In the genomic region with DNA sequence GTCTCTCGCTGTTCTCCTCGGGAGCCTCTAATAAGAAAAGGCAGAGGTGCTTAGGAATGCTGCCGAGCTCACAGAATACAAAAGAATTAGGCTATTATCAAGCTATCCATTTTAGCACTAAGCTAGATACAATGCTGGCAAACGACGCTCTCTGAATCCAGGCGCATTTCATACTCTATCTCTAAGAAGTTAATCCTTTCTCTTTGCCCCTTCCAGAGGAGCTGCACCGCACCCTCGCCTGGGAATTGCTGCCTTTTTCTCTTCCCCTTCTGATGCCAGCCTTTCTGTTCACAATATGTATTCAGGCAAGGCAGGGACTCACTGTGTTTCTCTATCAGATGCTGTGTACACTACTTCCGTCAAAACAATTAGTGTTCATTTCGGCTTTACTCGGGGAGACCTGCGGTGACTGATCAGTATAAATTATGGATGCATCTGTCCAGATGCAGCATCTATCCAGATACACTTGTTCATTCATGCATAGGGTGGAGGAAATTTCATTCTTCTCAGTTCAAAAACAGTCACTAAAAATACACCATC, we compare ENCODE assay signal across 24 mouse cellular contexts. TPM values are rescaled to one million over a fixed set of nuclear protein-coding genes. Genes with fewer than 3 reads are reported as not detected.
DNase-seq lines count a peak whose midpoint lies in the region; ATAC-seq and TF ChIP-seq lines count a peak whose summit lies in the region.
"Had no signal": no experiment of that assay in that cellular context is flagged by ENCODE, and none has a peak within 500 bp of the region (broad histone marks: within the 10 kb centered on the region; RNA-seq: fewer than 3 reads in every experiment).

No protein-coding gene starts in this region.

- no peaks in the 10 kb centered on the region for H3K36me3 ChIP-seq in forebrain, embryonic 12.5 days (replicated peaks)
- no peaks in the 10 kb centered on the region for H3K36me3 ChIP-seq in forebrain, embryonic 15.5 days
- no peaks in the 10 kb centered on the region for H3K36me3 ChIP-seq in forebrain, embryonic 16.5 days (ENCODE audit: control insufficient read depth, insufficient read depth)
- no peaks in the 10 kb centered on the region for H3K36me3 ChIP-seq in midbrain, embryonic 10.5 days
- no peaks in the 10 kb centered on the region for H3K36me3 ChIP-seq in midbrain, embryonic 16.5 days (ENCODE audit: control insufficient read depth, insufficient read depth, low read length)
- H3K36me3 ChIP-seq: embryonic facial prominence, embryonic 15.5 days; heart, embryonic 13.5 days had no signal

- no peak overlapping the region for H3K4me3 ChIP-seq in forebrain, embryonic 12.5 days (replicated peaks)
- no peak overlapping the region for H3K4me3 ChIP-seq in forebrain, embryonic 15.5 days
- H3K4me3 ChIP-seq in forebrain, embryonic 16.5 days (replicated peaks; ENCODE audit: low read length) = no peak overlapping the region; the same call in 1 of the 2 replicates
- peak overlapping the region; percentile 28; the same call in 1 of the 2 replicates for H3K4me3 ChIP-seq in midbrain, embryonic 10.5 days
- H3K4me3 ChIP-seq in midbrain, embryonic 16.5 days (ENCODE audit: low read depth, low read length) = peak overlapping the region; percentile 7; the same call in 1 of the 2 replicates
- H3K4me3 ChIP-seq in gastrocnemius, adult 2 months = no peak overlapping the region
- H3K4me3 ChIP-seq: embryonic facial prominence, embryonic 15.5 days; heart, embryonic 13.5 days had no signal

- H3K4me2 ChIP-seq in forebrain, embryonic 12.5 days = 0 out of 2 replicates have a peak overlapping the region, but pooled peaks have one; percentile 1
- no peak overlapping the region; the same call in 1 of the 2 replicates for H3K4me2 ChIP-seq in forebrain, embryonic 15.5 days (replicated peaks)
- H3K4me2 ChIP-seq in forebrain, embryonic 16.5 days (ENCODE audit: low read length) = peak overlapping the region; percentile 16
- H3K4me2 ChIP-seq in midbrain, embryonic 16.5 days (ENCODE audit: low read length) = peak overlapping the region; percentile 36
- H3K4me2 ChIP-seq: embryonic facial prominence, embryonic 15.5 days; heart, embryonic 13.5 days; liver, embryonic 11.5 days had no signal

- WGBS in forebrain, embryonic 12.5 days = 16% methylated on average over 12 of the region's 12 CpGs
- WGBS in forebrain, embryonic 15.5 days = 12% methylated on average over 12 of the region's 12 CpGs
- 8% methylated on average over 12 of the region's 12 CpGs for WGBS in forebrain, embryonic 16.5 days
- 32% methylated on average over 12 of the region's 12 CpGs for WGBS in midbrain, embryonic 10.5 days
- 8% methylated on average over 12 of the region's 12 CpGs for WGBS in midbrain, embryonic 16.5 days

- peaks cover 80% of the 10 kb centered on the region for H3K27me3 ChIP-seq in forebrain, embryonic 12.5 days
- peaks cover 57% of the 10 kb centered on the region for H3K27me3 ChIP-seq in forebrain, embryonic 15.5 days
- H3K27me3 ChIP-seq in forebrain, embryonic 16.5 days (replicated peaks; ENCODE audit: control insufficient read depth, insufficient read depth, low read length) = peaks cover 62% of the 10 kb centered on the region
- H3K27me3 ChIP-seq in midbrain, embryonic 10.5 days (ENCODE audit: low read depth, poor library complexity, severe bottlenecking) = peaks cover 100% of the 10 kb centered on the region
- peaks cover 18% of the 10 kb centered on the region for H3K27me3 ChIP-seq in midbrain, embryonic 16.5 days (ENCODE audit: control insufficient read depth, insufficient read depth, low read depth, low read length)

- H3K9me3 ChIP-seq in forebrain, embryonic 12.5 days = no peaks in the 10 kb centered on the region
- H3K9me3 ChIP-seq in forebrain, embryonic 15.5 days = no peaks in the 10 kb centered on the region
- H3K9me3 ChIP-seq in forebrain, embryonic 16.5 days (ENCODE audit: control insufficient read depth, low read length) = no peaks in the 10 kb centered on the region
- no peaks in the 10 kb centered on the region for H3K9me3 ChIP-seq in midbrain, embryonic 10.5 days (replicated peaks)
- H3K9me3 ChIP-seq in midbrain, embryonic 16.5 days (replicated peaks; ENCODE audit: control insufficient read depth, low read length, poor library complexity, severe bottlenecking) = no peaks in the 10 kb centered on the region
- H3K9me3 ChIP-seq: embryonic facial prominence, embryonic 15.5 days; heart, embryonic 13.5 days had no signal

- no peak for ATAC-seq in forebrain, embryonic 12.5 days (ENCODE audit: low FRiP score)
- no peak for ATAC-seq in forebrain, embryonic 15.5 days (replicated peaks)
- ATAC-seq in forebrain, embryonic 16.5 days = no peak
- ATAC-seq in midbrain, embryonic 16.5 days = no peak; the same call in 1 of the 2 replicates

- peak; percentile 26 for DNase-seq in midbrain, embryonic 10.5 days (ENCODE audit: low spot score)
- no peak for DNase-seq in liver
- DNase-seq in gastrocnemius, adult 2 months = no peak
- DNase-seq in frontal cortex, adult 2 months (ENCODE audit: extremely low spot score in 1 of 2, low spot score in 1 of 2) = no peak
- DNase-seq: adrenal gland, postnatal 14 days; cerebellum, adult 9-10 months; gastrocnemius, postnatal 25 days; heart, adult 18-20 months; heart, postnatal 14 days; kidney, adult 8-10 months; kidney, postnatal 14 days; lung, adult 18-20 months; lung, postnatal 10 days; right cerebral cortex, postnatal 14 days; spleen, adult 18-20 months had no signal

- TF ChIP-seq CTCF in gastrocnemius, adult 2 months (IDR thresholded peaks at IDR 0.05) = no peak

- H3K27ac ChIP-seq in forebrain, embryonic 12.5 days = no peak overlapping the region
- H3K27ac ChIP-seq in forebrain, embryonic 15.5 days (replicated peaks) = no peak overlapping the region
- H3K27ac ChIP-seq in forebrain, embryonic 16.5 days (ENCODE audit: low read length) = no peak overlapping the region
- H3K27ac ChIP-seq in midbrain, embryonic 10.5 days (replicated peaks) = peak overlapping the region; percentile 38
- H3K27ac ChIP-seq in midbrain, embryonic 16.5 days (ENCODE audit: low read length) = peak overlapping the region; percentile 39; the same call in 1 of the 2 replicates
- no peak overlapping the region for H3K27ac ChIP-seq in gastrocnemius, adult 2 months
- H3K27ac ChIP-seq: embryonic facial prominence, embryonic 15.5 days; heart, embryonic 13.5 days had no signal

- intact Hi-C loops in gastrocnemius, adult 2 months (cut with DNase I) = no loop called here

- H3K9ac ChIP-seq in forebrain, embryonic 12.5 days = no peak overlapping the region
- H3K9ac ChIP-seq in forebrain, embryonic 15.5 days (replicated peaks) = no peak overlapping the region
- H3K9ac ChIP-seq in forebrain, embryonic 16.5 days (replicated peaks; ENCODE audit: low read depth, low read length) = no peak overlapping the region
- no peak overlapping the region for H3K9ac ChIP-seq in midbrain, embryonic 16.5 days (ENCODE audit: low read depth, low read length)
- H3K9ac ChIP-seq: embryonic facial prominence, embryonic 15.5 days; heart, embryonic 13.5 days had no signal

- peaks cover 46% of the 10 kb centered on the region for H3K4me1 ChIP-seq in forebrain, embryonic 12.5 days
- peaks cover 26% of the 10 kb centered on the region for H3K4me1 ChIP-seq in forebrain, embryonic 15.5 days
- peaks cover 30% of the 10 kb centered on the region for H3K4me1 ChIP-seq in forebrain, embryonic 16.5 days (replicated peaks; ENCODE audit: control insufficient read depth, insufficient read depth, low read length)
- H3K4me1 ChIP-seq in midbrain, embryonic 10.5 days = peaks cover 75% of the 10 kb centered on the region
- peaks cover 31% of the 10 kb centered on the region for H3K4me1 ChIP-seq in midbrain, embryonic 16.5 days (ENCODE audit: control insufficient read depth, insufficient read depth, low read length)

RNA-seq across cellular contexts. Expression of gene Irx6, which starts 3.4 kb away (rescaled TPM):
- polyA plus RNA-seq in forebrain, embryonic 12.5 days (2016; fragmentation: Nextera tagmentation; extraction: Ambion mirVana) = 0.28 and 0.37 TPM in 2 replicates
- 0.26 TPM in 1 of 2 replicates, not detected in the other for polyA plus RNA-seq in forebrain, embryonic 15.5 days (2015; fragmentation: Nextera tagmentation; extraction: Ambion mirVana)
- 0.14 and 0.16 TPM in 2 replicates for polyA plus RNA-seq in forebrain, embryonic 16.5 days (2015; fragmentation: Nextera tagmentation; extraction: Ambion mirVana)
- 2.3 and 3.0 TPM in 2 replicates for polyA plus RNA-seq in midbrain, embryonic 10.5 days (2016; fragmentation: Nextera tagmentation; extraction: Ambion mirVana)
- polyA plus RNA-seq in midbrain, embryonic 16.5 days (2015; fragmentation: Nextera tagmentation; extraction: Ambion mirVana) = 6.0 and 7.6 TPM in 2 replicates
- not detected for total RNA-seq in gastrocnemius, adult 2 months (2021)
- 0.13 and 0.18 TPM in 2 replicates for polyA plus RNA-seq in frontal cortex, adult 2 months (2012; rRNA removed)
- total RNA-seq: adrenal gland, postnatal 14 days; gastrocnemius, postnatal 25 days; heart, adult 18-20 months; heart, postnatal 14 days; neutrophil, adult 5-6 weeks had no signal
- polyA plus RNA-seq: liver, embryonic 11.5 days; urinary bladder, adult 2 months had no signal

Comparison
In these comparisons a context has a peak if more than half of its experiments do, and no peak if none do; other contexts are left out.
1. H3K27ac ChIP-seq: peak in midbrain, embryonic 10.5 days (single experiment) and midbrain, embryonic 16.5 days (single experiment); none in forebrain, embryonic 12.5 days (single experiment), forebrain, embryonic 15.5 days (single experiment), forebrain, embryonic 16.5 days (single experiment) and gastrocnemius, adult 2 months (single experiment).
2. H3K4me3 ChIP-seq: peak in midbrain, embryonic 10.5 days (single experiment) and midbrain, embryonic 16.5 days (single experiment); none in forebrain, embryonic 12.5 days (single experiment), forebrain, embryonic 15.5 days (single experiment), forebrain, embryonic 16.5 days (single experiment) and gastrocnemius, adult 2 months (single experiment).